14 mouse cellular contexts compared by ENCODE assay signal in genomic region chr5:143038794-143039193, GRCm38 (mm10).
DNase-seq lines count a peak whose midpoint lies in the region; ATAC-seq and TF ChIP-seq lines count a peak whose summit lies in the region.
"Had no signal": no experiment of that assay in that cellular context is flagged by ENCODE, and none has a peak within 500 bp of the region (broad histone marks: within the 10 kb centered on the region; RNA-seq: fewer than 3 reads in every experiment).

No protein-coding gene starts in this region.

- peak; percentile 72 for DNase-seq in midbrain, embryonic 11.5 days (ENCODE audit: low spot score, missing footprints)
- no peak for DNase-seq in midbrain, embryonic 14.5 days
- DNase-seq in left cerebral cortex, adult 2 months (ENCODE audit: extremely low spot score in 1 of 2, low spot score in 2 of 2) = no peak
- no peak for DNase-seq in cerebellum, postnatal 36 days
- DNase-seq: cerebellum, adult 11-12 months; lung, adult 2 months; retina, postnatal 1 day had no signal

- ATAC-seq in midbrain, embryonic 11.5 days (ENCODE audit: low FRiP score) = no peak
- no peak for ATAC-seq in midbrain, embryonic 14.5 days (ENCODE audit: low FRiP score, low TSS enrichment)
- no peak for ATAC-seq in liver, embryonic 12.5 days
- ATAC-seq: forebrain, embryonic 13.5 days; intestine, embryonic 15.5 days had no signal

- no peaks in the 10 kb centered on the region for H3K27me3 ChIP-seq in midbrain, embryonic 11.5 days (ENCODE audit: control insufficient read depth, insufficient read depth, low read length)
- H3K27me3 ChIP-seq in midbrain, embryonic 14.5 days (ENCODE audit: control insufficient read depth, insufficient read depth, low read length) = no peaks in the 10 kb centered on the region
- H3K27me3 ChIP-seq in liver, embryonic 12.5 days (replicated peaks) = no peaks in the 10 kb centered on the region
- no peaks in the 10 kb centered on the region for H3K27me3 ChIP-seq in small intestine, adult 2 months (ENCODE audit: control insufficient read depth, insufficient read depth, low read length)
- H3K27me3 ChIP-seq: forebrain, embryonic 13.5 days; intestine, embryonic 15.5 days had no signal

- no peak overlapping the region for H3K4me3 ChIP-seq in midbrain, embryonic 11.5 days (ENCODE audit: low read depth, low read length)
- H3K4me3 ChIP-seq in midbrain, embryonic 14.5 days (replicated peaks; ENCODE audit: low read depth, low read length) = no peak overlapping the region
- H3K4me3 ChIP-seq in bone marrow macrophage, adult 2 months (ENCODE audit: insufficient read depth, low read length) = no peak overlapping the region
- H3K4me3 ChIP-seq in liver, embryonic 12.5 days = no peak overlapping the region
- H3K4me3 ChIP-seq in small intestine, adult 2 months (ENCODE audit: low read depth, low read length) = no peak overlapping the region
- H3K4me3 ChIP-seq in left cerebral cortex, adult 2 months = no peak overlapping the region
- H3K4me3 ChIP-seq: forebrain, embryonic 13.5 days; intestine, embryonic 15.5 days had no signal

- no peak overlapping the region for H3K27ac ChIP-seq in midbrain, embryonic 11.5 days (ENCODE audit: low read depth, low read length)
- H3K27ac ChIP-seq in midbrain, embryonic 14.5 days (replicated peaks; ENCODE audit: low read depth, low read length) = no peak overlapping the region
- peak overlapping the region; percentile 4; the same call in 1 of the 2 replicates for H3K27ac ChIP-seq in bone marrow macrophage, adult 2 months (ENCODE audit: insufficient read depth, low read depth, low read length)
- peak overlapping the region; percentile 76 for H3K27ac ChIP-seq in liver, embryonic 12.5 days
- H3K27ac ChIP-seq in small intestine, adult 2 months (ENCODE audit: insufficient read depth, low read depth, low read length) = peak overlapping the region; percentile 43
- H3K27ac ChIP-seq in left cerebral cortex, adult 2 months = no peak overlapping the region; the same call in 1 of the 2 replicates
- H3K27ac ChIP-seq: forebrain, embryonic 13.5 days; intestine, embryonic 15.5 days; kidney, postnatal 0 days; macrophage had no signal

- H3K9me3 ChIP-seq in midbrain, embryonic 11.5 days (ENCODE audit: control insufficient read depth, low read length) = no peaks in the 10 kb centered on the region
- no peaks in the 10 kb centered on the region for H3K9me3 ChIP-seq in midbrain, embryonic 14.5 days (ENCODE audit: control insufficient read depth, low read length)
- no peaks in the 10 kb centered on the region for H3K9me3 ChIP-seq in liver, embryonic 12.5 days (replicated peaks)
- H3K9me3 ChIP-seq: forebrain, embryonic 13.5 days; intestine, embryonic 15.5 days had no signal

- H3K36me3 ChIP-seq in midbrain, embryonic 11.5 days (ENCODE audit: control insufficient read depth, insufficient read depth, low read length) = no peaks in the 10 kb centered on the region
- H3K36me3 ChIP-seq in midbrain, embryonic 14.5 days (ENCODE audit: control insufficient read depth, insufficient read depth, low read length) = no peaks in the 10 kb centered on the region
- H3K36me3 ChIP-seq in liver, embryonic 12.5 days = peaks cover 42% of the 10 kb centered on the region
- peaks cover 4% of the 10 kb centered on the region for H3K36me3 ChIP-seq in small intestine, adult 2 months (ENCODE audit: control insufficient read depth, insufficient read depth, low read length)

- TF ChIP-seq POLR2A in bone marrow macrophage, adult 2 months (IDR thresholded peaks at IDR 0.05; ENCODE audit: borderline replicate concordance, low read depth, low read length) = no peak
- no peak for TF ChIP-seq POLR2A in small intestine, adult 2 months (IDR thresholded peaks at IDR 0.05; ENCODE audit: low read depth, low read length)

- no peaks in the 10 kb centered on the region for H3K4me1 ChIP-seq in midbrain, embryonic 11.5 days (ENCODE audit: control insufficient read depth, insufficient read depth, low read length)
- H3K4me1 ChIP-seq in midbrain, embryonic 14.5 days (ENCODE audit: control insufficient read depth, insufficient read depth, low read length) = no peaks in the 10 kb centered on the region
- peaks cover 26% of the 10 kb centered on the region for H3K4me1 ChIP-seq in bone marrow macrophage, adult 2 months (ENCODE audit: control insufficient read depth, insufficient read depth, low read length)
- H3K4me1 ChIP-seq in liver, embryonic 12.5 days = peaks cover 50% of the 10 kb centered on the region
- no peaks in the 10 kb centered on the region for H3K4me1 ChIP-seq in small intestine, adult 2 months (ENCODE audit: control insufficient read depth, insufficient read depth, insufficient read length, low read length)
- H3K4me1 ChIP-seq: forebrain, embryonic 13.5 days; intestine, embryonic 15.5 days had no signal

- H3K4me2 ChIP-seq in midbrain, embryonic 11.5 days = no peak overlapping the region
- no peak overlapping the region for H3K4me2 ChIP-seq in midbrain, embryonic 14.5 days (ENCODE audit: low read length)
- no peak overlapping the region for H3K4me2 ChIP-seq in liver, embryonic 12.5 days
- H3K4me2 ChIP-seq: forebrain, embryonic 13.5 days; intestine, embryonic 15.5 days had no signal

- no peak for TF ChIP-seq CTCF in bone marrow macrophage, adult 2 months (IDR thresholded peaks at IDR 0.05; ENCODE audit: low read depth, low read length)
- no peak for TF ChIP-seq CTCF in small intestine, adult 2 months (IDR thresholded peaks at IDR 0.05; ENCODE audit: extremely low read depth, insufficient read length, insufficient replicate concordance, low read depth, low read length)
- TF ChIP-seq CTCF in left cerebral cortex, adult 2 months (IDR thresholded peaks at IDR 0.05) = no peak

- WGBS in midbrain, embryonic 11.5 days = 89% methylated on average over 4 of the region's 4 CpGs
- WGBS in midbrain, embryonic 14.5 days = 88% methylated on average over 4 of the region's 4 CpGs
- 53% methylated on average over 4 of the region's 4 CpGs for WGBS in liver, embryonic 12.5 days (ENCODE audit: insufficient replicate concordance)
- 65% methylated on average over 4 of the region's 4 CpGs for WGBS in small intestine, adult 2 months

- H3K9ac ChIP-seq in midbrain, embryonic 11.5 days (ENCODE audit: low read length) = no peak overlapping the region
- no peak overlapping the region for H3K9ac ChIP-seq in midbrain, embryonic 14.5 days (replicated peaks; ENCODE audit: low read length)
- H3K9ac ChIP-seq in liver, embryonic 12.5 days = no peak overlapping the region; the same call in 1 of the 2 replicates
- H3K9ac ChIP-seq: forebrain, embryonic 13.5 days; intestine, embryonic 15.5 days had no signal

- intact Hi-C loops in left cerebral cortex, adult 2 months (cut with DNase I) = no loop called here

Comparison
In these comparisons a context has a peak if more than half of its experiments do, and no peak if none do; other contexts are left out.
1. H3K27ac ChIP-seq: peak in bone marrow macrophage, adult 2 months (single experiment), liver, embryonic 12.5 days (single experiment) and small intestine, adult 2 months (single experiment); none in midbrain, embryonic 11.5 days (single experiment), midbrain, embryonic 14.5 days (single experiment) and left cerebral cortex, adult 2 months (single experiment).